Mouse (Mus musculus) naive thymus-derived CD4-positive, alpha-beta T cell, adult 2 months (primary cell): ENCODE measurements around the gene Dvl2.

Source experiments
- DNase-seq: peaks from one replicate; pipeline ENCODE4 v3.0.0-alpha.2; 2011; ENCODE audit warnings: low read depth

Dvl2 gene

DNA sequence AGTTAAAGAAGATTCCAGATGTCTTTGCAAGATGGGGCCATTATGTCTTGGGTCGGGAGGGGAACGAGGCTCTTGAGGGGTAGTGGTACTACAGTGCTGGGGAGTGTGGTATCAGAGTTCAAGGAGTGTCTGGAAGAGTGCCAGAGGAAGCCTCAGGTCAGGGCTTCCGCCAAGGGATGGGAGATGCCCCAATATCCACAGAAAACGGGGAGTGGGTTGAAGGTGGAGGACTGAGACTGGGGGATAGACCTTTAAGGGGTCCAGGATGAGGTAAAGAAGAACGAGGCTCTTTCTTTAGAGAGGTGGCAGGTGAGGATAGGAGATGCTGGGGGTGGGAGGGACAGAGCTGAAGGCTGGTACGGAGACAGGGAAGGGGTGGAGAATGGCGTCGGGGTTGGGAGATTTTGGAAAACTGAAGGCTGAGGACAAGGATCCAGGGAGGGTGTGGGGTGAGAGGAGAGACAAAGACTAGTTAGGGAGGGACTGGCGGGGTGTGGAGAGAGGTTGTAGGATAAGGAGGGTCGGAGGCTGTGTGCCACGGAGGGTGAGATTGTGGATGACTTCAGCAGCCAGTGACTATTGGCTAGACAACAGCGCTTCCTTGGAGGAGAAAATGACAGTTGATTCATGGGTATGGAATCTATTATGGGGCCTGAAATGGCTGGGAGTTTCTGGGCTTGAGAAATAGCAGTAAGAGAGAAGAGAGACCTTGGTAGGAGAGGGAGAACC lies 28.2 kb downstream of the Dvl2 start:
- no peak for DNase-seq

DNA sequence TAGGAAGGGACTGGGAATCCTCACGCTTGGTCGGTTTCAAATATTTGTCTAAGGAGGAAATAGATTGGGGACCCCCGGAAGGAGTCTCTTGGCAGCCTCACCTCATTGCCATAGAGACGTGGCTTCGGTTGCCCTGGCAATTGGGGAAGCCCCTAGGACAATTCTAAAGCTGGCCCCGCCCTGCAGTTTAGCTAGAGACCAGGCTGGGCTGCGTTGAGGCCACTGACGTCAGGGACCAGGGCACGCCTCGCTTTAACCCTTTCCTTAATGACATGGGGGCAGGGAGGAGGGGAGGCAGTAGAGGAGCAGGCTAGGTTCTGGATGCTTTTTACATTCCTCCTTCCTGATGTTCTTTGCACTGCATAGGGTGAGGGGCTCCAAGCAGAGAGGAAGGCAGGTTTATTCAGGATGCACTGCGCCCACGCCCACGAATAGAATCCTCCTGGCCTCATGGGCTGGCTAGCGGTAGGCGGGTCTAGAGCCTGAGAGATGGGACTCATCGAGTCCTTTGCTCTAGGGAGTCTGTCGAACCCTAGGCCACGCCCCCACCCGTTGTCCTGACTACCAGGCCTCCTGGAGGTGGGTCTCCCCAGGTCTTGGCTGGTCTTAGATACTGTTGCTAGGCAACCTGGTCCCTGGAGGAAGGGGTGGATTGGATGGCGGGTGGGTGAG lies 28.9 kb downstream of the Dvl2 start:
- DNase-seq: peak; percentile 90

DNA sequence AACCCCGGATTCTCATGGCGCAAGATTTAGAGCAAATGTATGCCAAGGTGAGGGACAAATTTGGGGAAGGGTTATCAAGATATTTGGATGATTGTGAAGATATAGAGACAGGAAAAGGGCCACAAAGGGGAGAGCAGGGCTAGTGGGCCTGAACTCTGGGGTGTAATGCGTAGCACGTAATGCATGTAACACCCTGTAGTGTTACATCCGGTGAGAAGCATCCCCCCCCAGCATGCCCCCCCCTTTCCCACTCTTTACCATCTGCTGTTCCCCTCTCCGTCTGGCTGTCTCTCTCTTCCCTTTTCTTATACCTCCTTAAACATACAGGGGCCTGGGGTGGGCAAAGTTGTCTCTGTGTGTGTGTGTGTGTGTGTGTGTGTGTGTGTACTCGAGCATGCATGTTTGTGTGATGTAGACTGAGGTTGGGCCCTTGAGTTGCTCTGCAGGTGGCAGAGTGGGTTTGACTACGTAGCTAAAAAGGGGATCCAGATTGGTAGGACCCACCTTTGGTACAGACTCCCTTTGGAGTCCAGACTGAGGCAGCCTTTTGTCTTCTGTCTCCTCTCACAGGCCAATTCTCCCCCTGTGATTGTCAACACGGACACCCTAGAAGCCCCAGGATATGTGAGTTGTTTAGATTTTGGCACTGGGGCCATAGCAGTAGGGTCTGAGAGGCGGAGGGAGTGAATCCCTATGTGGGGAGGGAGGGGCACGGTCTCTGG lies 29.6 kb downstream of the Dvl2 start:
- no peak for DNase-seq

DNA sequence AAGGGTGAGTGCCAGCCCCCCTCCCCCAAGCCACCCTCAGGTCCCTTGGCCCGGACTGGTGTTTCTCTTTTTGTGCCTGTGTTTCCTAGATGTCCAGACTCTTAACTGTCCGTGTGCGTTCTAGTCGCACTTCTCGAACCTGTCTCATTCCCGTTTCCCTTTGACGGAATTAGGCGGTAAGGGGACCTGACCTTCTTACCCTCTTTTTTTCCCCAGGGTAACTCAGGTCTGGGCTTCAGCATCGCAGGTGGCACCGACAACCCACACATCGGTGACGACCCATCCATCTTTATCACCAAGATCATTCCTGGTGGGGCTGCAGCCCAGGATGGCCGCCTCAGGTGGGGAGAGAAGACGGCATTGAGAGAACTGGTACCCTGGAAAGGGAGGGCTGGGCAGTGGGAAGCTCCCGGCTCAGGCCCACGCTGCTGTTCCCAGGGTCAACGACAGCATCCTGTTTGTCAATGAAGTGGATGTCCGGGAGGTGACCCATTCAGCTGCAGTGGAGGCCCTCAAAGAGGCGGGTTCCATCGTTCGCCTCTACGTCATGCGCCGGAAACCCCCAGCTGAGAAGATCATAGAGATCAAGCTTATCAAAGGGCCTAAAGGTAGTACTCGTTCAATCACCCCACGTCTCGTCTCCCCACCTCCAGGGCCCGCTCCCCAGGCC lies 30.4 kb downstream of the Dvl2 start:
- no peak for DNase-seq

DNA sequence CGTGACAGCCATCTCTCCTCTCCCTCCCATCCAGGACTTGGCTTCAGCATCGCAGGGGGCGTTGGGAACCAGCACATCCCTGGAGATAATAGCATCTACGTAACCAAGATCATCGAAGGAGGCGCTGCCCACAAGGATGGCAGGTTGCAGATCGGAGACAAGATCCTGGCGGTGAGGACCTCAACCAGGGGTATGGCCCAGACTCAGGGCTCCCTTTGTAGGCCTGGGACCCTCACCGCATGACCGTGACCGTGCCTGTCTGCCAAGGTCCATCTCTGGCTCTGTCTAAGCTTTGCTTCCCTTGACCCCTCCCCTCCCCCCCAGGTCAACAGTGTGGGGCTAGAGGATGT lies 30.9 kb downstream of the Dvl2 start:
- DNase-seq: no peak

DNA sequence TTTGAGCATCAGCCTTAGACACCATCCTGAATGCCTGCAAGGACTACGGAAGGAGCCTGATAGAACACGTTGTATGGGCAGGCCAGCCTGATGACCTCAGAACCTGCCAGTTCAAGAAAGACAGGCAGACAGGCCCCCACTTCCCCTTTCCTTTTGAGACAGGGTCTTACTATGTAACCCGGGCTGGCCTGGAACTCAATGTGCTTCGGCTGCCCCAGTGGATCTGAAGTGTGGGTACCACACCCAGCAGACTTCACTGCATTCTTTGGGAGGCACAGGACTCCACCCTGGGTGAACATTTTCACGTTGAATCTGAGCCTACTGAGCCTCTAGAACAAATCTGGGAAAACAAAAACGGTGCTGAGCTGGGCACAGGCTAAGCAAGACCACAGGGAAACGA lies 37.8 kb downstream of the Dvl2 start:
- no peak for DNase-seq

DNA sequence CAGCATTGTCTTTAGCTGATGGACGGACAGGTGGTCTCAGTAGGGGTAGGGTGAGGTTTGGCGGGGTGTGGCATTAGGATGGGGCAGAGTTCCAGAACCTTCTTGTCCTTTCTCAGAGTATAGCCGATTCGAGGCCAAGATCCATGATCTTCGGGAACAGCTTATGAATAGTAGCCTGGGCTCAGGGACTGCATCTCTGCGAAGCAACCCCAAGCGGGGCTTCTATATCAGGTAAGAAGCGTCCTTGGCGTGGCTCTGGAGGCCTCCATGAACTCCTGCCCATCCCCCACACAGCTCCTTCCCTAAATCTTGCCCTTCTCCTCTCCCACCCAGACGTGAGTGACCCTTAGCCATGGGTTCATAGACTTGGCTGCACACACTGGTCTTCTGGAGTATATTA lies 39.2 kb downstream of the Dvl2 start:
- DNase-seq: no peak

DNA sequence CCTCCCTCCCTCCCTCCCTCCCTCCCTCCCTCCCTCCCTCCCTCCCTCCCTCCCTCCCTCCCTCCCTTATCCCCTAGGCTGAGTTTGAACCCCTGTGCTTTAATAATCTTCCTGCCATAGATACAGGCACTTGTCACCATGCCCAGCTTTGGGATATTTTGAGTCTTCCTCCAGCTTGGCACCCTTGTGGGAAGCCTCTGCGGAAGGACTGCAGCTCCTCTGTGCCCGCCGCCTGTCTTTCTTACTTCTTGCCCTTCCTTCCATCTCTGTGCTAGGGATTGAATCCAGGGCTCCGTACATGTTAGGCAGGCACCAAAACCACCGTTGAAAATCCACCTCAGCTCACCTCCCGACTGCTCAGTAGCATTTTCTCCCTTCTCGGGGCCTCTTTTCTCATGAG lies 39.8 kb downstream of the Dvl2 start:
- no peak for DNase-seq

DNA sequence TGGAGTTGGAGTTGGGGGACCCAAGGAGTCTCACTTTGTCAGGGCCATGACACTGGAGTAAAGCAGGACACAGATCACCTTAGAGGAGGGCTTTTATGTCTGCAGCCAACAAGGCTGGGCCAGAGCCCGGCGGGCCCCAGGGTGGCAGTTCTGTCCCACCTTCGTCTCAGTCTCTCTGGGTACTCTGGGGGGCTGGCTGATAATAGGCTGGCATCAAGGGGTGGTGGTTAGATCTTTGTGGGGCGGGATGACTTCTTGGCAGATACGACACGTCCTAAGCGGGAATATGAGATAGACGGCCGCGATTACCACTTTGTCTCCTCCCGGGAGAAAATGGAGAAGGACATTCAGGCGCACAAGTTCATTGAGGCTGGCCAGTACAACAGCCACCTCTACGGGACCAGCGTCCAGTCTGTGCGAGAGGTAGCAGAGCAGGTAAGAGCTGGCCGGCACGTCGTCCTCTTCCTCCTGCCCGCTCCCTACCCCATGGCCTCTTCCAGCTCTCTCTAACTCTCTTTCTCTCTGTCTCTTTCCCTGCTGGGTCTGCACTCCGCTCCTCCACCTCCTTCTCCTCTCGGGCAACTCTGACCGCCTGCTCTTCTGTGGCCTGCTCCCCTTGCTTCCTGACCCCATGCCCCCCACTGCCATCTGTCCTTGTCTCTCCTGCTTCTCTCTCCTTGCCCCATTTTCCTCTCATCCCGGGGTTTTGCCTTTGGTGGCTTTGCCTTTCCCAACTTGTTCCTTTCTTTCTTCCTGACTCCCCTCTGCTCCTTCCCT lies 42.1 kb downstream of the Dvl2 start:
- no peak for DNase-seq

DNA sequence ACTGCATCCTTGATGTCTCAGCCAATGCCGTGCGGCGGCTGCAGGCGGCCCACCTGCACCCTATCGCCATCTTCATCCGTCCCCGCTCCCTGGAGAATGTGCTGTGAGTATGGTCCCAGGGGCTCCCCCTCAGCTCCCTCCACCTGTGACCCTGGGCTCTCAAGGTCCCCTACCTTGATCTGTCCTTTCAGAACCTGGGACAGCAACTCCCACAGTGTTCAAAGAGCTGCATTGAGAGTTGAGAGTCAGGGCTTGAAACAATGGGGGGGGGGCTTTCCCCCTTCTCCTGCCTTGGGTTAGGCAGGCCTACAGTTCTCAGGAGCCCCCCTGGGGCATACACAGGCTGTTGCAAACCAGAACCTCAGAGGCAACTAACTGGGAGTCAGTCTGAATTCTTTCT lies 43.3 kb downstream of the Dvl2 start:
- no peak for DNase-seq

DNA sequence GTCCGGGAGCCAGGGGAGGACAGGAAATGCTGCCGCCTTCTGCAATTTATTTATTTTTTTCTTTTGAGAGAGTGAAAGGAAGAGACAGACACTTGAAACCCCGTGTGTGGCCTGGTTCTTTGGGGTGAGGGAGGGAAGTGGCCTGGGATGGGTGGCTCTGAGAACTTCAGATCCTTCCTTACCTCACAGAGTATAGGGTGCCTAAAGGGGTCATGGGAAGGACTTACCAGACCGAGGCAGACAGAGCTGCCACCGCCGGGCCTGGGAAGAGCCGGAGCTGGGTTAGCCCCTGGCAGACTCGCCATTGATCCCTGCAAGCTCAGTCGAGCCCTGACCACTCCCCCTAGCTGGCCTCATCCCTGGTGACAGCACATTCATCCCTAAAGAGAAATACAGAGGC lies 45.0 kb downstream of the Dvl2 start:
- no peak for DNase-seq

DNA sequence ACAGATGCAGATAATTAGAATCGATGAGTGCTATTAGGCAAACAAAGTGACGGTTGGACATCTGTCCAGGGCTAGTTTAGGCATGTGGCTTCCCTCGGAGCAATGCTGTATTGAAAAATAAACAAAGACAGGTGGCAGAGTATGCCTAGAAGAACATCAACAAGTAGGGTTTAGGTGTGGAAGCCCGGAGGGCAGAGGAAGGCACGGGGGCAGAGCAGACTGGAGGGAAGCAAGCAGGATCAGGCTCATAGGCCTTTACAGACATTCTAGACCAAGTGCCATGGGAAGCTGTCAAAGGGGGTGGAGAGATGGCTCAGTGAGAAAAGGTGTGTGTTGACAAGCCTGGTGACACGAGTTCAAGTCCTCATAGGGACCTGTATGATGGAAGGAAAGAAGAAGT lies 49.0 kb downstream of the Dvl2 start:
- no peak for DNase-seq

DNA sequence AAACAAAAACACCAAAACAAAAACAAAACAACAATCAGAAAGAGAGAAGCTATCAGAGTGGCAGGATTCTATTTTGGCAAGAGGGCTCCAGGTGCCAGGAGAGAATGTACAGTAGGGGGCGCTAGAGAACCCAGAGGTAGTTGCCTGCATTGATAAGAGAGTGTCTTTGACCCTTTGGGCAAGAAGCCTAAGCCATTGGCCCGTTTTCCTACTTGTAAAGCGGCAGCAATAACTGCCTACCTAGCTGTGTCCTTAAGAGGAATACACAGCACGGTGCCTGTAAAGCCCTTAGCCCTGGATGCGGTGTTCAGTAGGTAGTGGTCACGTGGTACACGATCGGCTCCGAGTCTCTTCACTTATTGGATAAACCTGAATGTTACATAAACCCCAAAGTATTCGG lies 49.4 kb downstream of the Dvl2 start:
- peak; percentile 58 for DNase-seq

DNA sequence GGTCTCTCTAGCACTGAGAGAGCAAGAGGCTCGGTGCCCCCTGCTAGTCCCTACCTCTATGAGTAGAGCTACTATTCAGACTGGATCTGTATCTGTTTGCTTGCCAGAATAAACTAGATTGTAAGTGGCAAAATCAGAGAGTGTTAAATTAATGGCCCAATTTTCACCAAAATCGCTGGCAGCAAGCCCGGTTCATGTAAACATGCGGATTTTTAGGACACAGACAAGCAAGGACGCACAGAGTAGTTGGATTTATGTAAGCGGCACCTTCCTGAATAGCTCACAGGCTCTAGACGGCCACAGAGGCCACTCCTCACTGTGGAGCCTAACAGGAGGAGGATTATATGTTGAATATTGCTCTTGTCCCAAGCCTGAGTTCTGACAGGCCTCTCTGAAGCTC lies 52.8 kb downstream of the Dvl2 start:
- no peak for DNase-seq

DNA sequence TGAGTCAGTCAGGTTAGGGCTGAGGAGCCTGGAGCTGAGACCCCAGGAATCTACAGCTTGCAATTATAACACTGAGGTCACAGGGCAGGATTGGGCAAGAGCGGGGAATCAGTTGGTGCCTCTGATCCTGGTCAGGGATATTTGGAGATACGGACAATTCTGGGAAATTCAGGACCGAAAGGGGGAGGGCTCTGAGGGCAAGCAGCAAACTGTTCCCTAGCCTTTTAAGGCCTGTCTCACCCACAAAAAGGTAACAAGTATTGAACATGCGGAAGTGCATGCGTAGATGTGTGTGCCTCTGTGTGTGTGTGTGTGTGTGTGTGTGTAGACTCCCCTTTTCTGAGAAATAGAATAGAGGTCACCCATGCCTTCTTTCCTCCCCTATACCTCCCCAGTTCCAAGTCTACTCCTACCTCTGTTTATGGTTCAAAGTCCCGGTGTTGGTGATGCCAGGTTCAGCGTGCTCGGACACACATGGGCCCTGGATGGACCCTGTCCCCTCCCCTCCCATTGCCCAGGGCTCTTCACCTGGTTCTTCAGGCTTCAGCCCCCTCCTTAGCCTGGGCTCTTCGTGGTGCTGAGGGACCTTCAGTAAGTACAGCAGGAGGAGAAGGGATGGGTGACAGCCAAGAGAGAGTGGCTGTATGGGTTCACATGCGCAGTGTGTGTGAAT lies 53.6 kb downstream of the Dvl2 start, which contains the start of gene Asgr1:
Asgr1 (plus strand) TSS at position 188 of the 673 bp plus-strand sequence.
- no peak for DNase-seq

DNA sequence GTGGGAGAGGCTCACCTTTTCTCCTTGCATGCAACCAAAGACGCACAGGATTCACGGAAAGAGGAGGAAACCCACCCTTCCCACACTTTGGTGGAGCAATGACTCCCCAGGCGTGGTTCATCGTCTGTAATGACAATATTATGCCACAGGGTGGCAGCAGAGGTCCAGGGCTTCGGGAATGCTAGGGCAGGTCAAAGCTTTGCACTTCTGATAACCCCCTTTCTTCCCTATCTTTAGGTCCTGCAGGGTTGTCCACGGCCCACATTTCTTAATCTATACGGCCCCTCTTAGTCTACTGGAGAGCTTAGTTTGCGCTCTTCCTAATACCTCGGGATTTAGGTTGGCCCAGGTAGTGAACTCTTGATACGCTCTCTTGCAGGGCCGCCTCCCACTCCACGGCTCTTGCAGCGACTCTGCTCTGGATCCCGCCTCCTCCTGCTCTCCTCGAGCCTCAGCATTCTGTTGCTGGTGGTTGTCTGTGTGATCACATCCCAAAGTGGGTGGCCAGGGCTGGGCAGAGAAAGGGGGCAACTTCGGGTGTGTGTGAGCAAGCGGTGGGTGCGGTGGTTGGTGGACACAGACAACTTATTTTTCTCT lies 55.3 kb downstream of the Dvl2 start:
- DNase-seq: peak; percentile 85

DNA sequence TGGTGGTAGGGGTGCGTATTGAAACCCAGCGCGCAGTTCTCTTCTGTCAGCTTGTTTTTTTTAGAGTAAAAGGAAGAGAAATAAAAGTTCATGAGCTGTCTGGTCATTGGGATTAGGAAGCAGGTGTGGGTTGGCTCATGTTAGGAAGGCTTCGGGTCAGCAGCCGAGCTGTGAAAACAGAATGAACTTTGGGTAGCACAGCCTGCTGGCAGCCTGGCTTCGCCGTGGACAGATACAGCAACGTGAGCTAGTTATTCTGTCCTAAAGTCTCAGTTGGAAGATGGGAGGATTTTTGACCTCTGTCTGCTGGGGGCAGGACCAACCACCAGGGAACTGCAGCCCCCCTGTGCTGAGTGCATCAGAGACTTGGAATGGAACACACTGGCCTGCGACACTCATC lies 57.4 kb downstream of the Dvl2 start:
- DNase-seq: no peak

DNA sequence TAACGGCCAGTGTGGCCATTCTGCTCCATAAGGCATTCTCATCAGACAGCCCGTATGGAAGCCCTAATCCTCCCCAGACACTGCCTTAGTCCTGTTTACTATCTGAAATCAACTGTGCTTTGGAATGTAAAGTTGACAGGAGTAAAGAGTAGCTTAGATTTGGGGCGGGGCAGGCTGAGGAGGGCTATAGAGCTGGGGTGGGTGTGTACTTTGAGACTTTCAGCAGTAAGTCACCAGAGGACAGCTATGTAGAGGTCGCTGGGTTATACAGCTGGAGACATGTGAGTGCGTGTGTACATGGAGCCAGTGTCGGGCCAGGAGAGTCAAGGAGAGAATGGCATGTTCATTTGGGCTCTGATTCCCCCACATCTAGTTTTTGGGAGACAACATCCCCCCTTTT lies 59.5 kb downstream of the Dvl2 start:
- no peak for DNase-seq
